Mouse (Mus musculus) forelimb bud, embryonic 11.5 days (tissue): ENCODE measurements around the gene Klf12.

Experiments used
- DNase-seq: peaks from one replicate; pipeline ENCODE4 v3.0.0-alpha.2; 2012; ENCODE audit warnings: low read depth, low spot score

Klf12 gene

GRCm38 (mm10) chr14:100045431-100045830, 239.0 kb downstream of the Klf12 start:
- no peak for DNase-seq

GRCm38 (mm10) chr14:100041823-100042222, 242.7 kb downstream of the Klf12 start:
- DNase-seq: no peak

- DNase-seq: no peak
Observed at GRCm38 (mm10) chr14:100026671-100027070, 257.8 kb downstream of the Klf12 start.

- DNase-seq: no peak
Observed at GRCm38 (mm10) chr14:100017219-100017618, 267.3 kb downstream of the Klf12 start.

GRCm38 (mm10) chr14:100010525-100010924, 274.0 kb downstream of the Klf12 start:
- no peak for DNase-seq

- peak; percentile 61 for DNase-seq
Observed at GRCm38 (mm10) chr14:100009790-100010382, 274.6 kb downstream of the Klf12 start.

- DNase-seq: no peak
Observed at GRCm38 (mm10) chr14:99983510-99983909, 301.0 kb downstream of the Klf12 start.

GRCm38 (mm10) chr14:99981209-99981608, 303.3 kb downstream of the Klf12 start:
- DNase-seq: no peak

- DNase-seq: peak; percentile 51
Observed at GRCm38 (mm10) chr14:99967920-99968319, 316.6 kb downstream of the Klf12 start.

- peak; percentile 8 for DNase-seq
Observed at GRCm38 (mm10) chr14:99960500-99961229, 323.8 kb downstream of the Klf12 start.

GRCm38 (mm10) chr14:99955133-99955532, 329.3 kb downstream of the Klf12 start:
- DNase-seq: no peak

- DNase-seq: no peak
Observed at GRCm38 (mm10) chr14:99944221-99945108, 340.0 kb downstream of the Klf12 start.

- peak; percentile 70 for DNase-seq
Observed at GRCm38 (mm10) chr14:99943156-99943555, 341.3 kb downstream of the Klf12 start.

GRCm38 (mm10) chr14:99933456-99933855, 351.0 kb downstream of the Klf12 start:
- no peak for DNase-seq

GRCm38 (mm10) chr14:99931879-99932278, 352.6 kb downstream of the Klf12 start:
- DNase-seq: peak; percentile 84

- peak; percentile 28 for DNase-seq
Observed at GRCm38 (mm10) chr14:99911912-99912311, 372.6 kb downstream of the Klf12 start.

GRCm38 (mm10) chr14:99910876-99911275, 373.6 kb downstream of the Klf12 start:
- DNase-seq: no peak

GRCm38 (mm10) chr14:99900902-99901301, 383.6 kb downstream of the Klf12 start:
- DNase-seq: no peak

- DNase-seq: no peak
Observed at GRCm38 (mm10) chr14:99898861-99899260, 385.6 kb downstream of the Klf12 start.

- peak; percentile 73 for DNase-seq
Observed at GRCm38 (mm10) chr14:99894708-99895383, 389.6 kb downstream of the Klf12 start.

- no peak for DNase-seq
Observed at GRCm38 (mm10) chr14:99894062-99894461, 390.4 kb downstream of the Klf12 start.

- DNase-seq: no peak
Observed at GRCm38 (mm10) chr14:99886503-99886902, 398.0 kb downstream of the Klf12 start.
